Mouse (Mus musculus) C2C12 (cell line): ENCODE measurements at regions not wholly inside any gene's neighbourhood (a gene's known extent, or its start where the extent isn't known, plus 50 kb on each side); places are given as distances from the start of the nearest gene placed in this dataset.
"Not testable (repeated sequence)": the region's sequence is repeated elsewhere in the genome, so short reads cannot be mapped to it uniquely, and the experiment has no call there.

Source experiments
- CTCF ChIP-seq: IDR thresholded peaks from one replicate; pipeline ENCODE4 v1.5.1; 2011; ENCODE audit not compliant: control insufficient read depth, insufficient read depth, insufficient read length
- MAX ChIP-seq: IDR thresholded peaks from one replicate; pipeline ENCODE4 v1.6.1; 2011; ENCODE audit warnings: mild to moderate bottlenecking, control low read depth
- MYOD1 ChIP-seq: IDR thresholded peaks from one replicate; pipeline ENCODE4 v1.6.1; 2011; ENCODE audit warnings: low read depth; ENCODE audit not compliant: control insufficient read depth, insufficient read length
- USF1 ChIP-seq: IDR thresholded peaks from one replicate; pipeline ENCODE4 v1.6.1; 2011; ENCODE audit warnings: low read depth, mild to moderate bottlenecking, control low read depth, moderate library complexity

- TF ChIP-seq CTCF, USF1, MAX, MYOD1: not testable (repeated sequence)
Observed at GRCm38 (mm10) chr10:46122409-46122808, 544.8 kb downstream of the Hace1 start.
